Mouse (Mus musculus): ENCODE results near the gene Adgrg7.

Adgrg7 gene

DNA sequence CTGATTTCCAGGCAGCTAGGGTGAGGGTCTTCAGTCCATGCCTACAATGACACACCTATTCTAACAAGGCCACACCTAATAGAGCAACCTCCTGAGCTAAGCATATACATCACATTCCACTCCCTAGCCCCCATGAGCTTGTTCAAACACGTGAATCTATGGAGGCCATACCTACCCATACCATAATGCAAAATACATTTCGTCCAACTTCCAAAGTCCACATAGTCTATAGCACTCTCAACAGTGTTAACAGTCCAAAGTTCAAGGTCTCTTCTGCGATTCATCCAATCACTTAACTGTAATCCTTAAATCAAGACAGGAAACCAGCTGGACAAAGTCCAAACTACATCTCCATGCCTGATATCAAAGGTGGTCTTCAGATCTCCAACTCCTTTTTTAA, 85.6 kb downstream of the Adgrg7 start:
- DNase-seq (ENCODE audit: low read depth, low spot score): no peak

DNA sequence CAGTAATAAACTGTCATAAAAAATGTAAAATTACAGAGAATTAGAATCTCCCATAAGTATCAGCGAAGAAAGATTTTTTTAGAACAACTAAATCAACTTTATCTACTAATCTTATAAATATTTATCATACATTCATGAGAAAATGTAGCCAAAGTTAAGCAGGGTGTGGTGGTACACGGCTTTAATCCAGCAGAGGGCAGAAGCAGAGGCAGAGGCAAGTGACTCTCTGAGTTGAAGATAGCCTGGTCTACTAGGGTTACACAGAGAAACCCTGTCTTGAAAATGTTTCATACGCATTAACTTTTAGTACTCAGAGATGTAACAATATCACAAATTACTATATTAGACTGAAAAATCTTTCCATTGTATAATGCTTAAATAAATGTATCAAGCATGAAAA, 89.9 kb downstream of the Adgrg7 start:
- DNase-seq (ENCODE audit: low read depth, low spot score): no peak

DNA sequence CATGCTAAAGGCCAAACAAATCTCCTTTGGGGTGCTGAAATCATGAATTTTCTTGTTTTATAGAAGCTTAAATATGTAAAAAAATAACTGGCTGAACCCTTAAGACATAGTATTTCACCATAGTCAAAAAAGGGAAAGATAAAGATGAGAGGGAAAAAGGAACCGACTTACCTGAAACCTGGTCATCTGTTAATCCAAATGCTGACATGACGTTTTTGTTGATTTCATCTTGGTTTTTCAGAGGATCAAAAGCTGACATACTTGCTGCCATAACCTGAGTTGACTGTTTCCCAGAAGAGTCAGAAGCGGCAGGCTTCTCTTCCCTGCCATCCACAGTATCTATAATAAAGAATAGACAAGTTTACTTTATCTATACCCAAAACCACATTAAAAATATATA, 94.8 kb downstream of the Adgrg7 start:
- no peak for DNase-seq (ENCODE audit: low read depth, low spot score)

DNA sequence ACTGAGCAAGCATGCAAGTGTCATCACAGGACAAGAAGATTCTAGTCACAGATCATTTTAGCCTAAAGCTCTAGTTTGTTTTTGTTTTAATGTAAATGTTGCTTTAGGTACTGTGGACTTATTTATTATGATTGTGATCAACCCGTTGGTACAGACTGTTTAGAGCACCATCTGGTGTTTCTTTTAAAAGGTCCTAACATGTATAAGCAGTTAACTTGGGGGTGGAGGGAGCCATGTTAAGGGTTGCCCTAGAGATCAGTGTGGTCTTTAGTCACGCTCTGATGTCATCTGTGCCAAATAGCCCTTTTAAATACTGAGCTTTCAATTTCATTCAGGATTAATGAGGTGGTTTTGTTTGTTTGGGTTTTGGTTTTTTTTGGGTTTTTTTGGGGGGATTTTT, 99.2 kb downstream of the Adgrg7 start:
- no peak for DNase-seq (ENCODE audit: low read depth, low spot score)

DNA sequence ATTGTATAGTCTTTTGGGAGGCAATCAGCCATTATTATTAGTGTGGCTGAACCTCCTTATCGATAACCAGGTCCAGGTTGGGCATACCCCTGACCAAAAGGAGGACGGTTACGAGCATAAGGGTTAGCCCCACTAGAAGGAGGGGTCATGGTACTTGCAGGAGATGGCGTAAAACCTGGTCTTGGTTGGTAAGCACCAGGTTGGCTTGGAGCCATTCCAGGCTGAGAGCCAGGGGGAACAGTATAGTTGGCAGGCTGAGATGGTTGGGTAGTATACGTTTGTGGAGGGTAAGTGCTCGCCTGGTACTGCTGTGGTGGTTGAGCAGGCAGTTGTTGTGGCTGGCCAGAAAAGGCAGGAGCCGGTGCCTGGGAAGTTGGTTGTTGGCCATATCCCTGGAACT, 104.9 kb downstream of the Adgrg7 start:
- no peak for DNase-seq (ENCODE audit: low read depth, low spot score)

DNA sequence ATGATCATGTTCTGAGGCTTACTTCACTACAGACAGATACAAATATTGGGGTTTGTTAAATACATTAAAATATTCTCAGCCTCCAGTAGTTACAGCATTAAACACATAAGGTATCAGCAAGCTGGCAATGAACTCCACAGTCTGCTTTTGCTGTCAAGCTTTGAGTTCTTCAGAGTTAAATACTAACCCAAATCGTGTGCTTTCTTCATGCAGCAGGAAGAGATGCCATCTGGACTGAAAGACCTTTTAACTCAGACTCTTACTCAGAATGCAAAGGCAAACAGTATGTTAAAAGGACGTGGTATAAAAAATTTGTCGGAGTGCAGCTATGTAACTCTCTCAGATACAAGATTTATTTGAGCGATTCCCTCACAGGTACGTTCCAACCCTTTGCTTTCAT, 108.9 kb downstream of the Adgrg7 start:
- no peak for DNase-seq (ENCODE audit: low read depth, low spot score)

DNA sequence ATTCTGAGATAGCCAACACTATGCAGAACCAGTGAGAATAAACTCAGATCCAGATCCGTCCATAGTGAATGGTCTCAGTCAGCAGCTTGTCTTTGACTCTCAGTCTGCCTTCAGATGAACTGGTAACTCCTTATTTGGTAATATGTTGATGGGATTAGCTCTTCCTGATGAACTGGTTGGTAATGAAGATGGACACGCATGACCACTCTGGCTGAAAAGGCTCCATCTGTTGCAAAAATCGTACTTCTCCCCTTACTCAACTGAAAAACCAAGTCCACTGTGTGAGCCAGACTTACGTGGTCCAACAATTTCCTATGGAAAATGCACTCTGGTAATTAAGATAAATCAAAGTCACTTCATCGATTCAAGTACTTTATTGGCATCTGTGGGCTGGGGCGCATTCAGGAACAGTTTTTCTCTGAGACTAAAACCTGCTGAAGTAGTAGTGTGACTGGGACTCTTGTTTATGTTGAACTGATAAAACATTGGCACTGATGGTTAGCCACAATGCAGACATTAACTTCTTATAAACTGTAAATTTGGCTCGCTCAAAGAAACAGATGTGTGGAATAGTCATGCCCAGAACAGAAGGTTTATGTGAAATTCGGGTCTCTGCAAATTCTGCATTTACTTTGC, 114.5 kb downstream of the Adgrg7 start:
- no peak for DNase-seq (ENCODE audit: low read depth, low spot score)

DNA sequence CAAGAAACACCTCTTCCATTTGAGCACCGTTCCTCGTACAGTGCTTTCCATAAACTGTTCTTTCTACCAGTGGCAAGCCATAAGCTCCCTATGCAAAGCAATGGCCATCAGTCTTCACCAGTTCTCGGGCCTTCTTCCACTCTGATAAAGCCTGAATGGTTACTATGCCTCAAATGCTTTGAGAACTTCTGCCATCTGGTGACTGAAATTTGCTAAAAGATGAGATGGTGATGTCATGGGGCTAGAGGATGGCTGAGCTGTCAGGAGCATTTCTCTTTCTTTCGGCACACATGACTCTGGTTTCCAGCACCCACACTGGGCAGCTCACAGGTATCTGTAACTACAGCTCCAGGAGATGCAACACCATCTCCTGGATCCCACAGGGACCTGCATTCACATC, 118.5 kb downstream of the Adgrg7 start:
- DNase-seq (ENCODE audit: low read depth, low spot score): no peak

Data from c-Kit-negative CD71-positive TER-119-positive erythroid progenitor cells, embryonic 14.5 days (primary cell).